Mouse (Mus musculus) urinary bladder, adult 18-20 months (tissue): ENCODE results near the gene Ssr4.
"Not testable (repeated sequence)": the region's sequence is repeated elsewhere in the genome, so short reads cannot be mapped to it uniquely, and the experiment has no call there.

Experiments used
- DNase-seq, 2 experiments: peaks; one replicate each; pipeline ENCODE4 v3.0.0; 2022; ENCODE audit warnings: low spot score in 2 of 2, mixed read lengths in 2 of 2

Gene Ssr4

DNA sequence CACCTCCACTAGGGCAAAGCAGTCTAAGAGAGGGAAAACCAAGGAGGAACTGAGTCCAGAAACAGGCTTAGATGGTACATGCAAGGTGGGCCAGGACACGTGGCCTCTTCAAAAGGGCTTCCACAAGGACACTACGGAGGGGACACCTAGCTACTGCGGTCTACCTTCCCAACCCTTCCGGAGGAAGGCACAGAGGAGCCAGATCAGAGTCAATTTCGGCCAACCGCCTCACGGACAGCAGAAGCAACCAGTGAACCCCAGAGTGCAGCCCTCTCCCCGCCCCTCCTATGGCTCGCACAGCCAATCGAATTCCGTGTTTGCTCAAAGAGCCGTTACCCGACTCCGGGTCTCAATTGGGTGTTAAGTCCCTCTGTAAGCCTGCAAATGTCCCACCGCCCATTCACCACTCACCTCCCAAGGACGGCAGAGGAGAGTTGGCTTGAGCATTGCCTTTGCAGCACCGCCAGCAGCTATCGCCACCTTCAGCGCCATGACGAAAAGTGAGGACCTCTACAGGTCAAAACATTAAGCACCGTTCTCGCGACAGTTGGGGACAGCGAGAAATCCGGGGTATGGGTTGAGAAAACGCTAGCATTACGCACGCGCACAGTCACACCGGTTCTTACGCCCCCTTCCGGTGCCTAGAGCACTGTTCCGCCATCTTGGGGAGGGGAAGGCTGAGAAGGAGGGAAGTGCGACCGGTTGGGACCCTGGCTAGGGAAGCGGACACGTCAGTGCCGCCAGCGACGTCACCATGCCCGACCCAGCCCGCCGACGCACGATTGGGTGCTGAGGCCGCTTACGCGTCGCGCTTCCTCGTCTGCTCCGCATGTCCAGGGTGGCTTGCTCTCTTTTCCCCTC, at the start of gene Ssr4, which contains the start of gene Idh3g:
Gene Ssr4 (plus strand): TSS at position 665 of the 861 bp plus-strand sequence.
Gene Idh3g (minus strand): TSS at position 534 of the 861 bp plus-strand sequence.
- peak; percentile 81 to 89 for DNase-seq

DNA sequence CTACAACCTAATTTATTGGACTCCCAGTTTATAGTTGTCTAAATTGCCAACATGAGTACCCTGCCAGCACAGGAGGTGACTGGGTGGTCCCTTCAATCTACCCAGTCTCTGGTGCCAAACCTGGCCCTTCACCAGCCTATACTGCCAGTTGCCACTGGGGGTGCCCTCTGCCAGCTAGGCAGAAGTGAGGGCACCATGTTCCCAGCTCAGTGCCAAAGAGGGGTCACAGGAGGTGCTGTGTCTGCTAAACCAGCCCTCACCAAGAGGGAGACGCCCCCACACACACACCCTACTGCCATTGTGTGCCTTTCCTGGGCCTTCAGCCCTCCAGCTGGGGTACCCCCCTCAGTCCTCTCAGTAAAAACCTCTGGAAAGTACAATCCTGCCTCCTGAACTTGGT, 48.7 kb upstream of the Ssr4 start:
- DNase-seq: no peak

DNA sequence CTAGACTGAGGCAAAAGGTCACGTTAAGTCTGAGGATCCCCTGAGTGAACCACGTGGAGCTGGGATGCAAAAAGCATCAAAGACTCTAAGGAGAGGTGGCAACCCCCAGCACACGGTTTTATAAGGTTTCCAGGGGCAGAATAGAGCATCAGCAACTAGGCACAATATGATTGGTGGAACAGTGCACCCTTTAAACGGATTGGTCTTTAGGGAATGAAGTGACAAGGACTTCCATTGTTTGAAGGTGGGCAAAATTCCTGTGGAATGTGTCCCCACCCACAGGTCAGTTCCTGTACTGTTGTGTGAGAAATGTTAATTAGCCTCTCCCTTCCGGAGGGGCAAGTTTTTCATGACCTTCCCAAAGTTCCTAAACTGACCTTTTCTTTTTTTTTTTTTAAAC, 47.7 kb upstream of the Ssr4 start:
- DNase-seq: no peak

DNA sequence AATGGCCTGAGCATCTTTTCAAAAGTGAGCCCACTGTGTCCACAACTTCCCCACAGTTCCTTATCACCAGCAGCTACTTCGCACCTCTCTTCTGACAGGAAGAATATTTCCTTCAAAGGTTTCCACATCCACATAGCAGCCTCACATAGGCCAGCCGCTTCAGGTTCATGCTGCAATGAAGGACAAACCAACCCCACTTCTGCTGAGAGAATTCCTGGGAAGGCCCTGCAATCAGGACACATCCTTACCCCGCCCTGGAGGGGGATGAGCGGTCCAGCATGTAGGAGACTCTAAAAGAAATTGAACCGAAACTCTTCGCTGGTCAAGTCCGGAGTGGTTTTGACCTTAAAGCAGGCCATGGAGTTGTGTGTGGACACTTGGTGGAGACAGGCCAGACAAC, 47.0 kb upstream of the Ssr4 start:
- DNase-seq: not testable (repeated sequence)

DNA sequence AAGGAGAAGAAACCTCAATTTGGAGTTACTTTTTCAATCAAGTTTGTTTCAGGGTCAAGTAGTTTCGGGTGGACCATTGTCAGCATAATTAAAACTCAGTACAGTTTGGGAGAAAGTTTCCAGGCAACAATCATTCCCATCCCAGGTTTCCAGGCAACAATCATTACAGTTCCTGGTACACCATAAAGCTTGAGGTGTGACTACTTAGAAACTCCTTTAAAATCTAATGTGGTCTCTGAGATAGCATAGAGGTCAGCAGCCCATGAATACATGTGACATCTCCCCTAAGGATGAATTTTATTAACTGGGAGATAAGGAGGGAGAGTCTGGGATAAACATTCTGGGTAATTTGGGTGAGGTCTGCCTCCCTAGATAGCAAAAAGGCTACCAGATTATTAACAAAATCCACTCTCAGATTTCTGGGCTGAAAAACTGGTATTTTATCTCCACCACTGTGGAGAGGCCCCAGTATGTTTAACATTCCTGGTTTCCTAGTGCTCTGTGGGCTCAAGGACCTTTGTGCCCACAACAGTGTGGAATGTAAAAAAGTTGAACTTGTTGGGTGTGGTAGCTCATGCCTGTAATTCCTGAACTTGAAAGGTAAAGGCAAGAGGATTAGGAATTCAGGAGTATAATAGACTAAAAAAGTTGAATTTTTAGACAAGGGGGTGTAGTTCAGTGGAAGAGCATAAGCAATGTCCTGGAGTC, 41.9 kb upstream of the Ssr4 start:
- no peak for DNase-seq

DNA sequence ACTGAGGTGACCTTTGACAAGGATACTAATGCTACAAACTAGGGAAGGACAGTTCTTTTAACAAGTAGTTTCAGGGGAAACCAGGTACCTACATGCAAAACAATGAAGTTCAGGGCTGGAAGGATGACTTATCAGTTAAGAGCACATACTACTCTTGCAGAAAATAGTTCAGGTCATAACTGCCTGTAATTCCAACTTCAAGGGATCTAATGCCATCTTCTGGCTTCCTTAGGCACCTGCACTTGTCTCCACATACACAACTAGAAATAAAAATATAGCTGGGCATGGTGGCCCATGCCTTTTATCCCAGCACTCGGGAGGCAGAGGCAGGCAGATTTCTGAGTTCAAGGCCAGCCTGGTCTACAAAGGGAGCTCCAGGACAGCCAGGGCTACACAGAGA, 37.9 kb upstream of the Ssr4 start:
- DNase-seq: no peak

DNA sequence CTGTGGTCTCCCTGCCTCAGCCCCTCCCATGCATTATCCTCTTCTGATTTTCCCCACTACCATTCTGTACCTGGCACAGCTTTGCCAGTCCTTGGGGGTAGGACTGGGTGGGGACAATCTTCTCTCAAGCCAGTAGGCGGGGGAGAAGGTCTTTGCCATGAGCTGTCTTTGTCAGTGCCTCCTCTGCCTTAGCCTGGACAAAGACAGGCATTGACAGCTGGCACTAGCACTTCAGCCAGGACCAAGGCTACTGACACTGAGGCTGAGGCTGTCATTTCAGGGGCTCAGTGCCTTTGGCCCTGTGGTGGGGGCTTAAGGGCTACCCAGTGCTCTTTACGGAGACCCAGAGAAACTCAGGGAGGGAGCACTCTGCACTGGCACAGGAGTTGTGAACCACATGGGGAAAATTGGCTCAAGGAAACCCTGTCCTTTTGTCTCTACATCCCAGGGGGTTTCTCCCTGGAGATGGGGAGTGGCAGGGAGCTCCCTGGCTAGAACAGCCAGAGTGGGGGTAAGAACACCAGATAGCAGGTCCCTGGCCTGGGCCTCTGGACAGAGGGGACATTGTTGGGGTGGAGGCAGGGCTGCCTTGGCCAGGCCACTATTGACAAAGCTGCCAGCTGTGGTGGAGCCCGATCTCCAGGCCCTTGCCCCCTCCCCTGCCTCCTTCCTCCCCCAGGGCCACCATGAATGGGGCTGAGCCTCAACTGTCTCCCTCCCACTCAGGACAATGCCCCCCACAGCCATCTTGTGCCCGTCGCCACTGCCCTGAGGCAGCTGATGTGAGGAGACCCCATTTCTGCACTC, 30.3 kb upstream of the Ssr4 start, which contains the start of gene Plxnb3:
Gene Plxnb3 (plus strand): TSS at position 757 of the 807 bp plus-strand sequence.
- DNase-seq: no peak

DNA sequence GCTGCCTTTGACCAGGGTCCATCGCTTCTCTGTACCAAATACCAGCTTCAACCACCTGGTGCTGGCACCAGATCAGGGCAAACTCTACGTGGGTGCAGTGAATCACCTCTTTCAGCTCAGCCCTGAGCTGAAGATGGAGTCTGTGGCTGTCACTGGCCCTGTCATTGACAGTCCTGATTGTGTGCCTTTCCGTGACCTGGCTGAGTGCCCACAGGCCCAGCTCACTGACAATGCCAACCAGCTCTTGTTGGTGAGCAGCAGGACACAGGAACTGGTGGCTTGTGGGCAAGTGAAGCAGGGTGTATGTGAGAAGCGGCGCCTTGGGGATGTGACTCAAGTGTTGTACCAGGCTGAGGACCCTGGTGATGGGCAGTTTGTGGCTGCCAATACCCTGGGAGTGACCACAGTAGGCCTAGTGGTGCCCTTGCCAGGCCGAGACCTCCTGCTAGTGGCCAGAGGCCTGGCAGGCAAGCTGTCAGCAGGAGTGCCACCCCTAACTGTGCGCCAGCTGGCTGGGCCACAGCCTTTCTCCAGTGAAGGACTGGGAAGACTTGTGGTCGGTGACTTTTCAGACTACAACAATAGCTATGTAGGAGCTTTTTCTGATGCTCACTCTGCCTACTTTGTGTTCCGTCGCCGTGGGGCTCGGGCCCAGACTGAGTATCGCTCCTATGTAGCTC, 28.1 kb upstream of the Ssr4 start:
- DNase-seq: no peak

DNA sequence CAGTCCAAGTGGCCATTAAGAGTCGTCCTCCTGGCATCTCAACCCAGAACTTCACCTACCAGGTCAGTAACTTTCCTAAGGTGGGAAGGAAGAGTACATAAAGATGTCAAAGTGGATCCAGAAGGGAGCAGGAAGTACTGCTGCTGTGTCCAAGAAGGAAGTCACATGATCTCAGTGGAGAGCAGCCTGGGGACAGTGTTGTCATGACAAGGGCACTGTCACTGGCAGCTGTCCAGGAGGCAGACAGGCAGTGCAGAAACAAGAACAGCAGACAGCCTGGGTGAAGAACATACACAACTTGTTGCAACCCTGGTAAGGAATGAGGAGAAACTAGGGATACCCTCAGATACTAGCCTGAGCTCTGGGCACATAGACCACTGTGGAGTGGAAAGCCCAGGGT, 21.5 kb upstream of the Ssr4 start:
- DNase-seq: no peak

DNA sequence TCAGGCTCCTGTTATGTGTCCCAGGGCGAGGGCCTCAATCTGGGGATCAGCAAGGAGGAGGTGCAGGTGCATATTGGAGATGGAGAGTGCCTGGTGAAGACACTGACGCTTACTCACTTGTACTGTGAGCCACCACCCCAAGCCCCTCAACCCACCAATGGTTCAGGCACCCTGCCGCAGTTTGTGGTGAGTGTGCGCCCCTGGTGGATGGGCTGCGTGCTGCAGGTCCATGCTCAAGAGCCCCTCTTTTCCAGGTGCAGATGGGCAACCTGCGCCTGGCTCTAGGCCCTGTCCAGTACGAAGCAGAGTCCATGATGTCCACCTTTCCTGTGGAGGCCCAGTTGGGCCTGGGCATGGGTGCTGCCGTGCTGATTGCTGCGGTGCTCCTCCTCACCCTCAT, 19.6 kb upstream of the Ssr4 start:
- no peak for DNase-seq

DNA sequence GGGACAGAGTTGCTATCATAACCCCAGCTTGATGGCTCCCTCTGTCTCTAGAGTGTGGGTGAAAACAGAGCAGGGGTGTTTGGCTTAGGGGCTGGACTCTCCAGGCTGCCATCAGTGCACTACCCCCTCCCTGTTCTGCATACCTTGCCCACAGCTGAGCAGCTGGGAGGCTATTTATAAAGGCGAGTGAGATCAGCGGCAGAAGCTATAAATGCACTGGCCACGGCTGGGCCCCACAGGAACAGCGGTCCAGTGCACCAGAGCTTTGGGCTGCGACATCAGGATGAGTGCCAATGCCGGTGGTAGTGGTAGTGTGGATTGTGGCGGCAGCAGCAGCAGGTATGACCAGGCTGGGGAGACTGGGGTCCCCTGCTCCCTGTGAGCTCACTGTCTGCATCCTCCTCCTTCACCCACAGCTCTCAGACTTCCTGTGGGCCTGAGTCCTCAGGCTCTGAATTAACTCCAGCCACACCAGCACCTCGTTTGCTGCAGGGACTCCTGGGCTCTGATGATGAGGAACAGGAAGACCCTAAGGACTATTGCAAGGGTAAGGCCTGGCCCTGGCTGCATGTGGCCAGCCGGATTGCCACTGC, 12.6 kb upstream of the Ssr4 start, which contains the start of gene Srpk3:
Gene Srpk3 (plus strand): TSS at position 238 of the 593 bp plus-strand sequence.
- no peak for DNase-seq

DNA sequence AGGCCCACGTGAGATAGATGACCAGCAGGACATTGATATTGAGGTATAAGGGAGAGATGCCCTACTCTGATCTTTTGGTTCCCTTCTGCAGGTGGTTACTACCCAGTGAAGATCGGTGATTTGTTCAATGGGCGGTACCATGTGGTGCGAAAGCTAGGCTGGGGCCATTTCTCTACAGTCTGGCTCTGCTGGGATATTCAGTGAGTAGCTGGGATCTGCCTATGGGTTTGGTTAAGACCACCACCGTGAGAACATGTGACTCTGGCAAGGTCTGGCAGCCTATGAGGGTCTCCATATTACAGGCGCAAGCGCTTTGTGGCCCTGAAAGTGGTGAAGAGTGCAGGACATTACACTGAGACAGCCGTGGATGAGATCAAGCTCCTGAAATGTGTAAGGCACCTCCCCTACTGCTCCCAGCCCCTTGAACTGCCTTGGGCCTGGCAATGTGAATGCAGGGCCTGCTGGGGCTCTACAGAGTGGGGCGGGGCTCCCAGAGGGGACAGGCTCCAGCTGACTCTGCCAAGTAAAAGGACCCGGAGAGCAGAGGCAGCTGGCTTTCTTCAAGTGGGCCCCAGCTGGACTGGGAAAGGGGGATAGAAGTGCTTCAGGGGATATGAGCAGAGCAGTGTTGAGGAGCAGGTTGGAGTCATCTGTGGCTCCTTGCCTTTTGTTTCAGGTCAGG, 11.9 kb upstream of the Ssr4 start:
- DNase-seq: no peak

DNA sequence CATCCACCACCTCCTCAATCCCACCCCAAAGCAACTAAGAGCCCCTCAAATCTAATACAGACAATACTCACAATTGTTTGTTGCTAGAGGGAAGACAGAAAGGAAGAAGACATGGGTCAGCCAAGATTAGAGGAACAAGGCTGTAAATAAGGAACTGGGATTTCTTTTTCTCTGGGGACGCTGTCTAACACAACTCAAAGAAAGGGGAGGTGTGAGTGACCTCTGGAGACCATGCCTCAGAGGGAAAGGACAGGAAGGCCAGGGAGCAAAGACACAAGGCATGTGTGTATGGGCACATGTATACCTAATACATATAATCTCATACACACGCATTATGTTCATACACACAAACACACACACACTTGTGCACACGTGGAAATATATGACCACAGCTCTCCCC, 4.6 kb upstream of the Ssr4 start:
- DNase-seq: no peak

DNA sequence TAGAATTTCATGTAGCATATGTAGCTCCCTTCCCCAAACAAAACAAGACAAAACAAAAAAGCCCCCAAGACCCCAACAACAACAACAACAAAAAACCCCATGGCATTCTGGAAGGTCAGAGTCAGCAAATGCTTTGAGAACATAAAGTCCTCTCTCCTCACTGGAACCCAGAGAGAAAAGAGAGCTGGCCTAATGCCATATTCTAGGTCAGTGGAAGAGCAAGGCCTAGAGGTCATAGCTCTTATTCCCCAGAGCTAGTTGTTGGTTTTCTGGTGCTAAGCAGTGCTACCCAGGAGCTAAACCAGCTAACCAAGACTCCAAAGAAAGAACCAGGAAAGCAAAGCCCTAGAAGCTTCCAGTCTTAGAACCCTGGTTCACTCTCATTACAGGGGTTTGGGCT, 1.2 kb upstream of the Ssr4 start:
- no peak for DNase-seq

DNA sequence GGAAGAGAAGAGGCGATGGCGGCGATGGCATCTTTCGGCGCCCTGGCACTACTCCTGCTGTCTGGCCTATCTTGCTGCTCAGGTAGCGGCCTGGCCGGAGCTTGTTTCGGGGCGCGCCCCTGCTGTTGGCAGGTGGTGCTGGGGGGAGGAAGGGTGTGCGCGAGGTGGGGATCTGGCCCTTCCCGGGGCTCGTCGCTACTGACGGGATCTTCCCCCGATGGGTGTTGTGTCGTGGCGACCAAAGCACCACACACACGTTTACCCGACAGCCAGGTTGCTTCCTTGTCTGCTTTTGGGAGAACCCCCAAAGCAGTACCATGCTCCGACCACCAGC, 364 bp downstream of the Ssr4 start:
- DNase-seq: no peak

DNA sequence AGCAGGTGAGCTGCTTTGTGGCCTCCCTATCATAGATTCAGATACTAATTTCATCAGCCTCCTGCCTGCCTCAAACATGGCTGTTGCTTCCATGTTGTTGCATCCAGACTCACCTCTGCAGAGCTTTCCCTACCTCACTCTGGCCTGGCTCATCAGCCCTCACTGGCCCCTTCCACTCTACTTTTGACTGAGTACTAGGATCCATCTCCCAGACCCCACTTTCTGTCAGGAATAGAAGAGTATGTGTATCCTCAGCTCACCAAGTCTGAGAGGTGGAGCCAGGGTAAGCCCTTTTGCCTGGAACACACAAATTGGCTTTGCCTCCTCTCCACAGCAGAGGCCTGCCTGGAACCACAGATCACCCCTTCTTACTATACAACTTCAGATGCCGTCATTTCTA, 1.7 kb downstream of the Ssr4 start:
- DNase-seq: no peak

DNA sequence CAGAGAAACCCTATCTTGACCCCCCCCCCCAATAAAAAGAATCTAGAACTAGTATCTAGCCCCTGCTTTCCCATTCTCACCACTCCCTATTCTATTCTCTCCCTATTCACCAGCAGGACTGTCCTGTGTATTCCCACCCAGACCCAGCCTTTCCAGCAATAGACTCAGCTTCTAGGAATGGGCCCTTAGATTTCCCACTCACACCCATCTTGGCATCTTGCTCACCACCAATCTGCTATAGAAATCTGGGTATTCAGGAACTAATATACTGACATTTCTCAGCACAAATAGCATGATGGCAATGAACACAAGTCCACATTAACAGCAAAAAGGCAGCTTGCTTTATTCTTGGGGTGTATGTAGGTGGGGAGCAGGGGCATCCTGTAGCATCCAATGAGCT, 6.2 kb downstream of the Ssr4 start:
- no peak for DNase-seq

DNA sequence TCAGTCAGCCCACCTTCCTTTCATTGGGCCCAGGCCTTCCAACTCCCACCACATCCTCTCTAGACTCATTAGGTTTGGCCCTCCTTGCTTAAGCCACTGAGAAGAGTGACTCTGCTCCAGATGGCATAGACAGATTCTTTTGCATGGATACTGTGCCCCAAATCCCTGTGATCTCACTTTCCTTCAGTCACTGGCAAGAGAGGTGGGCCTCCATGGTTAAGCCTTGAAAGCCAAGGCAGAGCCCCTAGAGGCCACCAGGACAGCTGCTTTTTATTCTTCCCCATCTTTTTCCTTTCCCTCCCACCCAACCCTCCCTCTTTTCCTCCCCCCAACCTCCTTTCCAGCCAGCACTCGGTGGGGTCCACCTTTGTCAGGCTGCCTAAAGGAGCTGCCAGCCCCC, 6.7 kb downstream of the Ssr4 start:
- no peak for DNase-seq

DNA sequence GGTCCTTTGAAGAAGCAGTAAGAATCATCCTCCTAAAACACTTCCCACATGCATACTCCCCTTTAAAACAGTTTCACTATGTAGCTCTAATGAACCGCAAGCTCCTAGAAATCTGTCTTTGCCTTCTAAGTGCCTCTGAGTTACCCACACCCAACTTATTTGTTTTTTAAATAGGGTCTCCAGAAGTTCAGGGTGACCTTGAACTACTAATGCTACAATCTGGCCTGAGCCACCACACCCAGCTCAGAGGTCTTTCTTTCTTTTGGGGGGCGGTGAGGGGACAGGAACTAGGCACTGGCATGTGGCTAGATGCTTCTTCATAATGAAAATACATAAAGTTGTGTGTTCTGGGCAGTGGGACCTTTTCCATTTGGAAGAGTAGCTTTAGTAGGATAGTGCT, 10.7 kb downstream of the Ssr4 start:
- DNase-seq: no peak

DNA sequence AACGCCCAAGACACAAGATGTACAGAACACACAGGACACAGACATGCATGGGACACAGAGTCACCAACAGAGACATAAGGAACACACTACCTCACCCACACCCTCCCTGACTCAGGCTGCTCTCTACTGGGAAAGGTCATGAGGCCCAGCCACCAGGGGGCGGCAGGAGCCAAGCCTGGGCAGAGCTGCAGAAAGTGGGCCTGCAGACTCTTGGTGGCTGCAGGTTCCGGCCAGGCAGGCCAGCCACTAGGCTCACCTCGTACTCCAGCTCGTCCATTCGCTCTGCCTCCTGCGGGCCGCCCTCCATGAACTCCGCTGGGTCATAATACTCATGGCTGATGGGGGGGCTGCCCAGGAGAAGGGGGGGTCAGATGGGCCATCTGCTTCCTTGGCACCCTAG, 11.7 kb downstream of the Ssr4 start:
- DNase-seq: peak; percentile 48 to 59

DNA sequence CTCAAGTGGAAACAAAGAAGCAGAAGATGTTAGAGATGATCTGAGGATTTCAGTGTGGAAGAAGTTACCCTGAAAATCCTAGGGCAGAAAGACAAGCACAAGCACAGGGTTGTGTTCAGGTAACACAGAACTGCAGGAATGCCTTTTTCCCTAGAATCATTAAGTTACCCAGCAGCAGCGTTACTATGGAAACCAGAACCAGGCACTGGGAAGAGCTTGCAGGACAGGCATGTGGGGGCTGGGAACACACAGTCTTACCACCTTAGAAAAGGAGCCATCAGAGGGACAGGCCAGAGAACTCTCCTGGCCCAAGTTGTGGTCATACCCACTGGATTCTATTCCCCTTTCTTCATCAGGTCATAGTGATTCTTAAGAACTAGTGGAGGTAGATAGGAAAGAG, 19.0 kb downstream of the Ssr4 start:
- no peak for DNase-seq
